Mouse (Mus musculus): ENCODE results near the gene Ehmt2.
"Not testable (repeated sequence)": the region's sequence is repeated elsewhere in the genome, so short reads cannot be mapped to it uniquely, and the experiment has no call there.

The Ehmt2 gene

GRCm38 (mm10) chr17:34891377-34891776, 6.9 kb upstream of the Ehmt2 start:
- in situ Hi-C loops (cut with MseI, MboI), result no loop called here

GRCm38 (mm10) chr17:34893072-34893824, 5.0 kb upstream of the Ehmt2 start:
- in situ Hi-C loops (cut with MseI, MboI), result no loop called here

- in situ Hi-C loops (cut with MseI, MboI), result no loop called here
Measured at GRCm38 (mm10) chr17:34894074-34894597, 4.1 kb upstream of the Ehmt2 start.

DNA sequence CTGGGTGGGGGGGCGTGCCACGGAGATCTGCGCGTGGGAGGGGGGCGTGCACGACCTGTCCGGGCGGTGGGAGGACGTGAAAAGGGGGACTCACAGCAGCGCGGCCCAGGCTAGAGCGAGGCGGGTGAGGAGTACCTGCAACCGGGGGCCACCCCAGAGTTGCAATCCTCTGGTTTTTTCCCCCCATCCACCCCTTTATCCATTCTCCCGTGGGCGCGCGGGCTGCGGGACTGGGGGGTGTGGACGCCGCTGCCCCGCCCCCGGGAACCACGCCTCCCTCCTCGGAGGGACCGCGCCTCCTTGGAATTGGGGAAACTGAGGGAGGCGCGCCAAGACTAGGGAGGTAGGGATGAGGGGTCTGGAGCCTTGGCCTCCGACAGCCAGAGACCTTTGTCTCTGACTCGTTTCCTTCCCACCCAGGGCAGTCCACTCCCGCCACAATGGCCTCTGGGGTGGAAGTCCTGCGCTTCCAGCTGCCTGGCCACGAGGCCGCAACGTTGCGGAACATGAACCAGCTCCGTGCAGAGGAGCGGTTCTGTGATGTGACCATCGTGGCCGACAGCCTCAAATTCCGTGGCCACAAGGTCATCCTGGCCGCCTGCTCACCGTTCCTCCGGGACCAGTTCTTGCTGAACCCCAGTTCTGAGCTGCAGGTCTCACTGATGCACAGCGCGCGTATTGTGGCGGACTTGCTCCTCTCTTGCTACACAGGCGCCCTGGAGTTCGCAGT, 3.3 kb upstream of the Ehmt2 start:
- in situ Hi-C loops (cut with MseI, MboI), result no loop called here

GRCm38 (mm10) chr17:34895724-34896123, 2.5 kb upstream of the Ehmt2 start:
- in situ Hi-C loops (cut with MseI, MboI), result no loop called here

DNA sequence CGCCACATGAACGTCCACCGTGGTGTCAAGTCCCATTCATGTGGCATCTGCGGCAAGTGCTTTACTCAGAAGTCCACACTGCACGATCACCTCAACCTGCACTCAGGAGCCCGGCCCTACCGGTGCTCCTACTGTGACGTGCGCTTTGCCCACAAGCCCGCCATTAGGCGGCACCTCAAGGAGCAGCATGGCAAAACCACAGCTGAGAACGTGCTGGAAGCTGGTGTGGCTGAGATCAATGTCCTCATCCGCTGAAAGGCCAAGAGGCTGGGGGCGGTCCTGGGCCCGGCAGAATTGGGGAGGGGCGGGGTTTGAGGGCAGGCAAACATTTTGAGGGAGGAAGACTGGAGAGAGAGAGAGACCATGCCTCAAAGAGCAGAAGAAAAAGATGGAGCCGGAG, 1.9 kb upstream of the Ehmt2 start:
- in situ Hi-C loops (cut with MseI, MboI), result no loop called here

GRCm38 (mm10) chr17:34897373-34898159, 703 bp upstream of the Ehmt2 start:
- in situ Hi-C loops (cut with MseI, MboI), result no loop called here

DNA sequence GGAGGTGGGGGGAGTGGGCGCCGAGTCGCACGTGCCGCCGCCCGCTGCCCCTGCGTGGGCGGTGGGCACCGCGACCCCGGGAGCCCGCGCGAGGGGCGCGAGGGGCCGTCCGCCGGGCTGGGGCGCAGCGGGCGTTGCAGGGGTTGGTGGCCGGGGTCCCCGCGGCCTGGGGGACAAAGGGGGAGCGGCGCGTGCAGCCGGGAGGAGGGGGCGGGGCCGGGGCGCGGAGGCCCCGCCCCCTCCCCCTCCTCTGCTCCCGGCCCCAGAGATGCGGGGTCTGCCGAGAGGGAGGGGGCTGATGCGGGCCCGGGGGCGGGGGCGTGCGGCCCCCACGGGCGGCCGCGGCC, 410 bp downstream of the Ehmt2 start:
- in situ Hi-C loops (cut with MseI, MboI), result no loop called here

- in situ Hi-C loops (cut with MseI, MboI), result no loop called here
Measured at GRCm38 (mm10) chr17:34899053-34899889, 1.0 kb downstream of the Ehmt2 start.

DNA sequence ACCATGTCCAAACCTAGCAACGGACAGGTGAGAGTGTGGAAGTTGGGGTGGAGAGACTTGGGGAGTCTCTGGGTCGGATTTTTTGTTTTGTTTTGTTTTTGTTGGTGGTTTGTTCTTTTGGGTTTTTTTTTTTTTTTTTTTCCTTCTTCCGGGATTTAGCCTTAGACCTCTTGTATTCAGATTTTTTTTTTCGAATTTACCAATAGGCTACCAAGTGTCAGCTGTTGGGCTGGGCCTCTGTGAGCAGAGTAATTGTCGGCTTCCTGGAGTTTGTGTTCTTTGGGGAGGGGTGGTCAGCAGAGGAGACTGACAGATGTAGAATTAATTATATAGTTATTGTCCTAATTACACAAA, 1.6 kb downstream of the Ehmt2 start:
- in situ Hi-C loops (cut with MseI, MboI), result no loop called here

DNA sequence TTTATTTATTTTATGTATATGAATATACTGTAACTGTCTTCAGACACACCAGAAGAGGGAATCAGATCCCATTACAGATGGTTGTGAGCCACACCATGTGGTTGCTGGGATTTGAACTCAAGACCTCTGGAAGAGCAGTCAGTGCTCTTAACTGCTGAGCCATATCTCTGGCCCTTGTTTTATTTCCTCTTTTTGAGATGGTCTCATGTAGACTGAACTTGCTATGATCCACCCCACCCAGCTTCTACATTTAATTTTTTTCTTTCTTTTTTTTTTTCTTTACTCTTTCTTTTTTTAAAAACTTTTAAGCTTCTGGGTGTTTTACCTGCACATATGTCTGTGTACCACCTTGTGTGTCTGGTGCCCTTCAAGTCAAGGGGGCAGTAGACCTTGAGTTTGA, 2.6 kb downstream of the Ehmt2 start:
- in situ Hi-C loops (cut with MseI, MboI), result not testable (repeated sequence)

GRCm38 (mm10) chr17:34901948-34902347, 3.7 kb downstream of the Ehmt2 start:
- in situ Hi-C loops (cut with MseI, MboI), result not testable (repeated sequence)

GRCm38 (mm10) chr17:34902895-34903294, 4.6 kb downstream of the Ehmt2 start:
- in situ Hi-C loops (cut with MseI, MboI), result no loop called here

DNA sequence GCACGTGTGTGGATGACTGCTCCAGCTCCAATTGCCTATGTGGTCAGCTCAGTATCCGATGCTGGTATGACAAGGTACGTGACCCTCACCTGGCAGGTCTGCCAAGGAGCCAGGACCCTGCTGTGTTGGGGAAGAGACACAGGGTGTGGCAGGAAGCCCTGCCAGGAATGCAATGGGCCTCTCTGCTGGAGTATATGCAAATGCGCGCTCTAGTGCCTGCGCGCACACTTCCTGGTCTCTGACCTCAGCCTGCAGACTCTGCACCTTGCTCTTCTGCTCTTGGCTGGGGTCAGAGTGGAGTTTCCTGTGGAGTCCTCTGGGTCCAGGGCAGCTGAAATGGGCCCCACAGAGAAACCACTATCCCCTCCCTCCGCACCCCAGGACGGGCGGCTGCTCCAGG, 12.7 kb downstream of the Ehmt2 start:
- in situ Hi-C loops (cut with MseI, MboI), result no loop called here

GRCm38 (mm10) chr17:34911945-34912351, 13.7 kb downstream of the Ehmt2 start:
- in situ Hi-C loops (cut with MseI, MboI), result no loop called here

GRCm38 (mm10) chr17:34913930-34914665, 15.8 kb downstream of the Ehmt2 start, which contains the start of gene Slc44a4:
Gene Slc44a4, plus strand, starts transcription at chr17:34914466.
- in situ Hi-C loops (cut with MseI, MboI), result no loop called here

DNA sequence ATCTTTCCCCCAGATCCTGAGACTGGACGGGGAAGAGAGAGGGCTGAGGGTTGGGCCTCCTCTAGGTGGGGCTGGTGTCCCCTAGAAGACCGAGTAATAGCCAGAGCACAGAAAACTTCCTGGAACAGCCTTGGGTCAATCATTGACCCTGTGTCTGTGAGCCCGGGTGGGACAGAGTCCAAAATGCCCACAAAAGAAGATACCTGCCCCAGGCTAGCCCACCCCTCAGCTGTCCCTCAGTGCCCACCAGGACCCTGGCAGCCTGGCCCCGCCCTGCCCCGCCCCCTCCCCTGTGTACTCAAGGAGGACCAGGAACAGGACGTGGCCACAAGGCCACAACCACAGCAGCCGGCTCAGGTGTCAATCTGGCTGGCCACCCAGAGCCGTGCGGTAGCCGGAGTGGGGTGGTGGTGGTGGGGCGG, 17.2 kb downstream of the Ehmt2 start:
- in situ Hi-C loops (cut with MseI, MboI), result no loop called here

- in situ Hi-C loops (cut with MseI, MboI), result no loop called here
Measured at GRCm38 (mm10) chr17:34916316-34916715, 18.0 kb downstream of the Ehmt2 start.

DNA sequence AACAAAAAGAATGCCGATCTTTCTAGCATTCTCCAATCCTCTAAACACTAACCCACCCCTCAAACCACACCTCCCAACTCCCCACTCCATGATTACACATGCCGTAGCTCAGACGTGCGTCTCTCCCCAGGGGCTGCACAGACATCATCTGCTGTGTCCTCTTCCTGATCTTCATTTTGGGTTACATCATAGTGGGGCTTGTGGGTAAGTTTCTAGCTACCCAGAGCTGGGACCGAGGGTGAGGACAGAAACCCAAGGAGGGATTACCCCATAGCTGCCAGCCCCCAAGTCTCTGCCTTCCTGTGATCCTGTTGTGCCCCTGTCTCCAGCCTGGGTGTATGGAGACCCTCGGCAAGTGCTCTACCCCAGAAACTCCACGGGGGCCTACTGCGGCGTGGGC, 18.9 kb downstream of the Ehmt2 start:
- in situ Hi-C loops (cut with MseI, MboI), result no loop called here

GRCm38 (mm10) chr17:34922939-34923338, 24.7 kb downstream of the Ehmt2 start:
- in situ Hi-C loops (cut with MseI, MboI), result no loop called here

DNA sequence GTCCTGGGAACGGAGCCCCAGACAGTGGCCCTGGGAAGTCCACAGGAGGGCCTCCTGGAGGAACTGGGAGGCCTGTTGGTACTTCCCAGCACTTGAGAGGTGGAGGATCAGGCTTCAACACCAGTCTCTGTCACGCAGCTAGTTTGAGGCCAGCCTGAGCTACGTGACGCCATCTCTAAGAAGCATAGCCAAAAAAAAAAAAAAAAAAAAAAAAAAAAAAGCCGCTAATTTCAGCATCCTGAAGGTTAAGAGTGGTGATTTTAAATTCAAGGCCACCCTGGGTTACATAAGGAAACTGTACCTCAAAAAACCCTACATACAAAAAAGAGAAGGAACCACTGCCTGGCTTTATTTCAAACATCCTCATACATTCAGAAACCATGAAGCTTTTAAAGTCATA, 26.0 kb downstream of the Ehmt2 start:
- in situ Hi-C loops (cut with MseI, MboI), result no loop called here
